Mouse (Mus musculus) kidney, embryonic 14.5 days (tissue): Measurements from ENCODE around the gene Aftph. TPM values are rescaled to one million over a fixed set of nuclear protein-coding genes. Genes with fewer than 3 reads are reported as not detected.

Experiments
- ATAC-seq: fragments of 200-750 bp; cut with Nextera tagmentation; 2 replicates; pipeline ENCODE4 v1.8.0; 2017; ENCODE audit warnings: moderate number of reproducible peaks, mild to moderate bottlenecking, moderate TSS enrichment, moderate library complexity; ENCODE audit not compliant: low FRiP score, low TSS enrichment
- H3K27ac ChIP-seq: fragments of 300-500 bp; sonication (generic); 2 replicates; pipeline ENCODE4 v1.5.1; 2014; ENCODE audit warnings: low read depth, mild to moderate bottlenecking, low read length, moderate library complexity, mixed read lengths
- H3K27me3 ChIP-seq: fragments of 300-500 bp; sonication (generic); 2 replicates; pipeline ENCODE4 v1.6.1; 2014; ENCODE audit warnings: mild to moderate bottlenecking, low read length; ENCODE audit not compliant: control insufficient read depth, insufficient read depth
- H3K36me3 ChIP-seq: fragments of 300-500 bp; sonication (generic); 2 replicates; pipeline ENCODE4 v1.6.1; 2014; ENCODE audit warnings: low read length, mixed read lengths; ENCODE audit not compliant: control insufficient read depth, insufficient read depth
- H3K4me1 ChIP-seq: fragments of 300-500 bp; sonication (generic); 2 replicates; pipeline ENCODE4 v1.6.1; 2014; ENCODE audit warnings: low read length, mixed read lengths; ENCODE audit not compliant: control insufficient read depth, insufficient read depth
- H3K4me2 ChIP-seq: fragments of 300-500 bp; sonication (generic); replicated peaks from 2 replicates; pipeline ENCODE4 v1.6.1; 2014; ENCODE audit warnings: low read depth, mild to moderate bottlenecking, low read length
- H3K4me3 ChIP-seq: fragments of 300-500 bp; sonication (generic); 2 replicates; pipeline ENCODE4 v1.5.1; 2014; ENCODE audit warnings: mild to moderate bottlenecking, low read length
- H3K9ac ChIP-seq: fragments of 300-500 bp; sonication (generic); 2 replicates; pipeline ENCODE4 v1.6.1; 2014; ENCODE audit warnings: low read depth, mild to moderate bottlenecking, low read length, moderate library complexity
- H3K9me3 ChIP-seq: fragments of 300-500 bp; sonication (generic); 2 replicates; pipeline ENCODE4 v1.6.1; 2016; ENCODE audit warnings: low read length; ENCODE audit not compliant: control insufficient read depth
- WGBS: fragments of 180-500 bp; shearing (Covaris S2); extraction: QIAGEN DNeasy Blood & Tissue Kit; methylation state at CpG from one replicate; pipeline ENCODE4 v1.1.7; 2014; 5-methylcytosine and 5-hydroxymethylcytosine counted together
- polyA plus RNA-seq: library from polyadenylated mRNA; unstranded; fragments of >200 nt; fragmentation: Nextera tagmentation; extraction: Ambion mirVana; gene quantifications from 2 replicates; pipeline ENCODE4 v1.2.1, GENCODE M21; 2014

Gene Aftph
- polyA plus RNA-seq, 1 experiment from 2014 or later, result 24.5 TPM

- H3K9me3 ChIP-seq, result no peaks in the 10 kb centered on the region
- no peaks in the 10 kb centered on the region for H3K27me3 ChIP-seq
- ATAC-seq, result no peak
- H3K9ac ChIP-seq, result no peak overlapping the region
- H3K4me3 ChIP-seq, result no peak overlapping the region
- no peaks in the 10 kb centered on the region for H3K36me3 ChIP-seq
- peaks cover 33% of the 10 kb centered on the region for H3K4me1 ChIP-seq
- no peak overlapping the region for H3K4me2 ChIP-seq
- no peak overlapping the region for H3K27ac ChIP-seq
Measured at GRCm38 (mm10) chr11:20637060-20637459, 104.3 kb downstream of the Aftph start.

- peak overlapping the region; percentile 64; the same call in 1 of the 2 replicates for H3K27ac ChIP-seq
- H3K4me1 ChIP-seq, result peaks cover 33% of the 10 kb centered on the region
- H3K4me2 ChIP-seq, result no peak overlapping the region
- no peaks in the 10 kb centered on the region for H3K9me3 ChIP-seq
- no peak overlapping the region for H3K4me3 ChIP-seq
- H3K36me3 ChIP-seq, result no peaks in the 10 kb centered on the region
- no peak overlapping the region for H3K9ac ChIP-seq
- no peaks in the 10 kb centered on the region for H3K27me3 ChIP-seq
- 49% methylated on average over 4 of the region's 4 CpGs for WGBS
- no peak for ATAC-seq
Measured at GRCm38 (mm10) chr11:20636114-20636513, 105.3 kb downstream of the Aftph start.

GRCm38 (mm10) chr11:20635646-20636045 lies 105.7 kb downstream of the Aftph start:
- no peaks in the 10 kb centered on the region for H3K36me3 ChIP-seq
- no peaks in the 10 kb centered on the region for H3K9me3 ChIP-seq
- ATAC-seq, result no peak
- no peak overlapping the region; the same call in 1 of the 2 replicates for H3K9ac ChIP-seq
- no peaks in the 10 kb centered on the region for H3K27me3 ChIP-seq
- H3K4me1 ChIP-seq, result peaks cover 28% of the 10 kb centered on the region
- no peak overlapping the region for H3K4me2 ChIP-seq
- H3K4me3 ChIP-seq, result no peak overlapping the region
- H3K27ac ChIP-seq, result peak overlapping the region; percentile 64; the same call in 1 of the 2 replicates
- WGBS, result 27% methylated on average over 6 of the region's 6 CpGs

Other genes starting within 250 kb of the Aftph start
- 24.4 and 34.9 TPM in 2 replicates for gene Sertad2, start 198.3 kb downstream of the Aftph start, polyA plus RNA-seq
- 21.1 and 30.6 TPM in 2 replicates for gene Lgalsl, start 89.5 kb upstream of the Aftph start, polyA plus RNA-seq